Mouse (Mus musculus) cerebellum, adult (tissue): ENCODE data around the gene Arcn1.

Experiments
- ATAC-seq: cut with Nextera tagmentation; 2 replicates; pipeline ENCODE4 v1.9.2; 2017; ENCODE audit warnings: mild to moderate bottlenecking, moderate library complexity, mixed read lengths; ENCODE audit not compliant: insufficient number of reproducible peaks, low FRiP score, low TSS enrichment

The Arcn1 gene

GRCm38 (mm10) chr9:44721154-44721876 lies 46.3 kb downstream of the Arcn1 start:
- peak; percentile 46 for ATAC-seq

DNA sequence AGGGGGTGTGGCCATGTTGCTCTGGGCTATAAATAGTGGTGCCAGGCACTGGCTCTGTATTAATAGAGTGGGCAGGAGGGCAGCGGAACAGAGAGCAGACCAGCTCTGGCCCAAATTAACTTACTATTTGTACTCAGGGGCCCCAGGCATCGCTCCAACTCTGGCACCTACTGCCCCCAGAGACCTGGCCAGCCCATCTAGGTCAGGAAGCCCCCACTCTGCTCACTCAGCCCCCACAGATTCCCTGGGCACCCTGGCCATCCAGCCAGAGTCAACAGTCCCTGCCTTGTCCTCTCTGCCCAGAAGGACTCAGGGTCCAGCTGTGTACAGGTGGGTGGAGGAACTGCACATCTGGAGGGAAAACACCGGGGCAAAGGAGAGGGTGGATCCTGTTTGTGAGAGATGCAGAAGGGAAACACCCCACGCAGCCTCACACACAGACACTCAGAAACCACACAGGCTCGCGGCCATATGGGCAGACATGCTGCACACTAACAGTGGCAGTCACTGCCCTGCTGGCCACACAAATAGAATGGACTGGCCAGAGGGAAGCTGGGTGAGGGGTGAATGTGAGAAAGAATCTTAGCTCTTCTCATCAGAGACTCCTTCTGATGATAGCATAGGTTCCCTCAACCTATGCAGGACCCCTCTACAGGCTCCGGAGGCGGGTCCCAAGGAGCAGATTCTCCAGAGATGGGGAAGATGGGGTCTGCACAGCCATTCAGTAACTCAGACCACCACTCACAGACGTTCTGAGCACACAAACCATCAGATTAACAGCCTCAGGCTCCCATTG lies 47.1 kb downstream of the Arcn1 start:
- peak; percentile 45; the same call in 1 of the 2 replicates for ATAC-seq

DNA sequence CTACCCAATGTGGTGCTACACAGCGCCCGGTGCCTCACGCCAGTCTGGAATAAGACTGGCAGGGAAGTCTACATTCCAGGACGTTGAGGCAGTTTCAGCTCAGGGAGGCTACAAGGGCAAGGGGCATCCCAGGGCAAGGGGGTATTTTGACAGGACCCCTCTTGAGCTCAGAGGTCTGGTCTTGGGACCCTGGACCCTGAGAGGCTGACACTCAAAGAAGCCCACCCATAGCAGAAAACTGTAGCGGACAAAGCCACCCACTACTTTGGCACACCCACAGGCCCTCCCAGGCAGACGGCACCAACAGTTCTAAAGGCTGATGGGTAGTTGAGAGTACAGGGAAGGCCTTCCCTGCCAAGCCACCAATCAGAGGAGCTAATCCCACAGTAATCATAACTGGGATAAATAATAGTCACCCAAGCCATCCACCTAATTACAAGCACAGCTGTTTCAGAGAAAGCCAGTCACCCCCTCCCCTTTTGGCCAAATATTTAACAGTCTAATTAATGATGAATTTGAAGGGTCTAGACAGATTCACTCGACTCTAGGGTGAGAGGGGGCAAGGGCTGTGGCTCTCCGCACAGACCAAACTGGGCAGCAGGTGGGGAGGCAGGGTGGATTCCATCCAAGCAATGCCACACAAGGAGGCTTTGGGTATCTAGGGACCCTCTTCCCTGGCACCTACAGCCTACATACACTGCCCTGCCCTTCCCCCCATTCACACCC lies 47.9 kb downstream of the Arcn1 start:
- ATAC-seq, result no peak

GRCm38 (mm10) chr9:44718937-44719631 lies 48.6 kb downstream of the Arcn1 start:
- ATAC-seq, result no peak

DNA sequence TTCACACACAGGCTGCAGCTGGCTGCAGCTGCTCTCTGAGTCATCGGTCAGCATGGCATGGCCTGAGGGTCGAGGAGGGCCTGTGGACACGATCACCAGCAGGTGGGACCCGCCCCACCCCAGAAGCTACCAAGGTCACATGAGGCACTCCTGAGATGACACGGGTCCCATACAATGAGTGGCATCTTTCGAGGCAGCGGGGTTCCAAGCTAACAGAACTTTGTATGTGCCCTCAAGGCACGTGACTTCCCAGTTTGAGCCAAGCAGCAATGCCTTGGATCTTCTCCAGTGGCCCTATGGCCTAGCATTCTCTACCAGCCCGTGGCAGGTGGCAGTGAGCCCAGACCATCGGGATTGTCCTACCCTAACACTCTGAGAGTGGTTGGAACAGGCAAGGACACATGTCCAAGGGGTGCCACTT lies 49.8 kb downstream of the Arcn1 start:
- ATAC-seq, result peak; percentile 21; the same call in 1 of the 2 replicates

GRCm38 (mm10) chr9:44716997-44717821 lies 50.4 kb downstream of the Arcn1 start:
- ATAC-seq, result no peak

DNA sequence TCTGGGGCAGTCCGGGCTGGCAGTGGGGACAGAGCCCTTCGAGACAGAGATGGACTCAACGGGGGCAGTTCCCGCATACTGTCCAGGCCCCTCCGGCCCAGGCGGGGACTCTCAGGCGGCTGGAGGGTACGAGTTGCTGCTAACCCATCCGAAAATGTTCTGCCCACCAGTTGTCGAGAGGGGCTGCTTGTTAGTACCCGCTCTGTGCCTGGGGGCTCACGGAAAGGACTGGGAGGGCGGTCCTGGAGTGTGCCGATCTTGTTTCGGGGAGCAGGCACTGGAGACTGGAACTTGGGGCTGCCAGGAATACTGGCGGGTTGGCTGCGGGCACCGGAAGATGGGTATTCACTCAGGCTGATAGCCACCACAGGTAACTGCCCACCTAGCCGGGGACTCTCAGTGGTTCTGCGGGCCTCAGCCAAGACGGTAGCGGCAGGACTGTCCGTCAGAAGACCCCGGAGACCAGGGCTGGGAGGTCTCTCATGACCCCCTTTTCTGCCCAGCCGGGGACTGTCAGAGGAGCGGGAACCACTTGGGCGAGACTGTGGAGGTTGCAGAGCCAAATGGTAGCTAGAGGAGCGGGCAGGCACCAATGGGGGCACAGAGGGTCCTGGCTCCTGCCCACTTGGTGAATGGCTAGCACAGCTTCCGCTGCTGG lies 51.8 kb downstream of the Arcn1 start:
- ATAC-seq, result no peak

GRCm38 (mm10) chr9:44715109-44715508 lies 52.5 kb downstream of the Arcn1 start:
- no peak for ATAC-seq

- ATAC-seq, result no peak
These were observed 54.1 kb downstream of the Arcn1 start for GRCm38 (mm10) chr9:44713574-44713973.

GRCm38 (mm10) chr9:44713080-44713479 lies 54.6 kb downstream of the Arcn1 start:
- ATAC-seq, result no peak

GRCm38 (mm10) chr9:44711602-44712001 lies 56.0 kb downstream of the Arcn1 start:
- no peak for ATAC-seq

DNA sequence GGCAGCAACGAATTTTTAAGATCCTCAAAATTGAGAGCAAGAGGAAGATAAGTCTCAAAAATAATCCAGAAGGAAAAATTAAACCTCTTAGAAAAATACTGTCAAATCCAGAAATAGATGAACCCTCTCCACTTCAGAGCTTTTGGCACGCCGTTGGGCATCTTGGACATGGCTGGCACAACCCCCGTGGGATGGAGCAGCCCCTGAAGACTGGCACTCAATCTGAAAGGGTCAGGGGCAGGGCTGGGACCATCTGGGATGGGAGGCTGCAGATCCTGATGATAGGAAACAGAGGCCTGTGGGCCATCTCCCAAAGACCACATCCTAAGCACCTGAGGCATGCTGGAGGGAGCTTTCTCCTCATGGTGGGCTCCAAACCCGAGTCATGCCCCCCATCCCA lies 57.4 kb downstream of the Arcn1 start:
- ATAC-seq, result no peak

DNA sequence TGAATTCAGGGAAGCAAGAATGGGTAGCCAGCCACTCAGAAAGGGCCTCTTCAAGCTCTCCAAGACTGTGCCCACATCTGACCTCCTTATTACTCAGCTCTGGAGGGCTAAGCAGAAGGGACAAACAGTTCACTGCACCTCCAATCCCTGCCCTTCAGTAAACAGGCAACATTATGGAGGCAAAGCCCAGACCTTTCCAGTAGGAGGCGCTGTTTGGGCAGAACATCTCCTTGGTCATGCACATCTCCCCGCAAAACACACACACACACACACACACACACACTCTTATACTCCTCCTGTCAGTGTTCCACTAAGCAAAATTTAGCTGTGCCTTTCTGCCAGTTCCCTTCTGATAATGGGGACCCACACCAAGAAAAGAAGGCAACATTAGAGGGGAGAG lies 58.0 kb downstream of the Arcn1 start:
- ATAC-seq, result no peak

GRCm38 (mm10) chr9:44708925-44709324 lies 58.7 kb downstream of the Arcn1 start:
- no peak for ATAC-seq

DNA sequence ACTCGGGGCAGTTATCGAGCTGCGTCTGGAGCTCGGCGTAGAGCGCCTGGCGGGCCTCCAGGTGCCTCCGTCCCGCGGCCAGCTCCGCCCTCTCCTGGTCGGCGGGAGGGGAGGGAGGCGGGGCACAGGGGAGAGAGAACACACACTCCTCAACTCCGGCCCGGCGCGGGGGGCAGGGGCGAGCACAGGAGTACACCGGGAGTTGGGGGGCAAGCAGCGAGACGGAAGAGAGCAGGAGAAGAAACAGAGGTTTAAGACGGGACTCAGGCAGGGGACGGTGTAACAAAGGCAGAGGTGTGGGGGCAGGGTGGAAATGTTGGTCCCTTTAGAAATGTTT lies 59.2 kb downstream of the Arcn1 start:
- ATAC-seq, result no peak

DNA sequence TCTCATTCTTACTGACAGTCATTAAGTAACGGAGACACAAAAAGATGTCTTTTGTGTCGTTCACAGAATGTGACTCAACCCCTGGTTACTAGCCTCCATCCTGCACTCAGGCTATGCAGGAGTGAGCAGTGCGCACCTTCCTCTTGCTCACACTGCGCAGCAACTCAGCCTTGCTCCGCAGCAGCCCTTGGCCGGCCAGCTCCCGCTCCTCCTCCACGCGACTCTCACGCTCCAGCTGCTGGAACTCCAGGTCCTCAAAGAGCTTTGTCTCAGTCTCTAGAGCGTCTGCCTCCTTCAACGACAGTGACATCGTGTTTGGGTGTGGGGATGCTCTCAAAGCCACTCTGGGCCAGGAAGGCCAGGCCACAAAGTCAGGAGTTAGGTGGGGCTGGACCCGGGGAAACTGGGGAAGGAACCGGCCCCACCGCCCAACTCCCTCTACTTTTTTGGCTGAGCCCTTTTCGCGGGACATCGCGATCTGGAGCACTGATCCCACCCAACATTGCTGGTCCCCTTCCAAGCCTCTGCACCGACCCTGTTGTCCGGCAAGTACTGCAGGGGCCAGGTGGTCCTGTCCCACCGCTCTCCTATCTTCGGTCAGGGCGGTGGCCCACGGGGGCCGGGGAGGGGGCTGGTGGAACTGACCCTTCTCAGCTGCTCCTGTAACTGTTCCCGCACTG lies 59.8 kb downstream of the Arcn1 start:
- ATAC-seq, result no peak

DNA sequence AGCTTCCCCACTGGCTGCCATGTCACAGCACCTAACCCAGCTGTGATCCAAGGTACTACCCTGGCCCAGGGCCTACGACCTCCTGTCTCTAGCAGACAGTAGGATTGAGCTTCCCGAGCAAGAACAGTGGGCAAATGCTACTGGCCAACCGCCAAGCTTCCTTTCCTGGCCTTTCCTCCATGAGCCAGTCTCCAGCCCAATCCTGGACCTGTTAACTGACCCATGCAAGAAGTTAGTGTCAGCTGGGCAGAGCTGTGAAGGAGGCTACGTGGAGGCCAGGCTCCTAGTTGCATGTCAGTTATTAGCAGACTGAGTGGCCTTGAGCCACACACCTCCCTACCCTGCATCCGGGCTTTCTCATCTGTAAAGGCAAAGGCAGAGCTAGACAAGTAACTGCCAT lies 67.9 kb downstream of the Arcn1 start:
- ATAC-seq, result no peak

DNA sequence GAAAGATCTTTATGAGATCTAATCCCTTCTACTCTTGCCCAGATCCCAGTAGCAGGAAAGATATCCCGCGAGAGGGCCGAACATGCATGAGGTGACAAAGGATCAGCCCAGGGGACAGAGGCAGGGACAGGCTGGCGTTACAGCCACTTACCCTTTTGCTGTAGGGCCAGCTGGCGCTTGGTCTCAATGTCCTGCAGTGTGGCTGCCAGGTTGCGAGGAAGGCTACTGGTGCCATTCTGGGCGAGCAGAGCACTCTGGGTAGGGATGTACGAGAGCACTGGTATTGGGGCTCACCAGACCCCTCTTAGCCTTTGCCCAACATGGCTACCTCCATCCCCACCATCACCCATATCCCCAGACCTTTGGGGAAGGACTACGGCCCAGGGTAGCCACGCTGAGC lies 68.4 kb downstream of the Arcn1 start:
- no peak for ATAC-seq

GRCm38 (mm10) chr9:44697866-44698265 lies 69.8 kb downstream of the Arcn1 start:
- no peak for ATAC-seq
